28 mouse cellular contexts compared by ENCODE assay signal in the genomic region with DNA sequence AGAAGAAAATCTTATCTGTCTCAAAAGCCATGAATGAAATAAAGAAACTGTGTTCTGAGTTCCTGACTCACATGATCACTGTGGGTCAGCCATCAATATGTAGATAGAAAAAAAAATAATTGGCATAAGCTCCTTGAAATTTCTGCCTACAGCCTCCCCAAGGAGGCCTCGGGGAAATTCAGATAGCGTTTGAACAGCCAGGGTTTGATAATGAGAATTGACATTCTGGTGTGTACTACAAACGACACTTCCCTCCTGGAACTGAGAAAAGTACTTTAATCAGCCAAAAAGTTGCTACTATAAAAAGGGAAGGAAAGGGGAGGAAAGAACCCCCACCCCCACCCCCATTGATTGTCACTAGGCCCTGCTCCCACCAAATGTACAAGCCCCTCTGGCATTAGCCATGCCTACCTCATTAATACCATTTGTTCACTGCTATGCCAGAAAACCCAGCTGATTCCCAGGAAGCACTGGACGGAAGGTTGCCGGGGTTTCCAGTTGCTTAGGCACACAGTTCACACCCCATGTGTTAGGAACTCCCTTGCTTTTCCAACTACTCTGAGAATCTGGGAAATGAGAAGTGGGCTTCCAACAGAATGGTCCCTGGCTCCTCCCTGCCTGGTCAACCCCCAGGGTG.
DNase-seq lines count a peak whose midpoint lies in the region; ATAC-seq and TF ChIP-seq lines count a peak whose summit lies in the region.
"Had no signal": no experiment of that assay in that cellular context is flagged by ENCODE, and none has a peak within 500 bp of the region (broad histone marks: within the 10 kb centered on the region; RNA-seq: fewer than 3 reads in every experiment).

No protein-coding gene starts in this region.

- H3K27me3 ChIP-seq in heart, embryonic 12.5 days (replicated peaks), result no peaks in the 10 kb centered on the region
- no peaks in the 10 kb centered on the region for H3K27me3 ChIP-seq in midbrain, embryonic 11.5 days (ENCODE audit: control insufficient read depth, insufficient read depth, low read length)
- no peaks in the 10 kb centered on the region for H3K27me3 ChIP-seq in midbrain, embryonic 10.5 days (ENCODE audit: low read depth, poor library complexity, severe bottlenecking)
- no peaks in the 10 kb centered on the region for H3K27me3 ChIP-seq in hindbrain, postnatal 0 days (ENCODE audit: insufficient read depth, low read length)
- no peaks in the 10 kb centered on the region for H3K27me3 ChIP-seq in midbrain, postnatal 0 days (ENCODE audit: insufficient read depth, low read length)
- H3K27me3 ChIP-seq in embryonic facial prominence, embryonic 10.5 days (replicated peaks; ENCODE audit: low read depth, poor library complexity, severe bottlenecking), result no peaks in the 10 kb centered on the region
- H3K27me3 ChIP-seq: embryonic facial prominence, embryonic 13.5 days; intestine, embryonic 15.5 days; limb, embryonic 13.5 days; liver, embryonic 12.5 days; neural tube, embryonic 12.5 days; stomach, embryonic 15.5 days had no signal

- no peak for ATAC-seq in heart, embryonic 12.5 days (ENCODE audit: insufficient number of reproducible peaks, low FRiP score)
- 0 out of 2 replicates have a peak, but pooled peaks have one; percentile 22 for ATAC-seq in midbrain, embryonic 11.5 days (ENCODE audit: low FRiP score)
- peak; percentile 73 for ATAC-seq in hindbrain, postnatal 0 days
- ATAC-seq in midbrain, postnatal 0 days (ENCODE audit: low FRiP score), result peak; percentile 45; the same call in 1 of the 2 replicates
- ATAC-seq: CD4-positive, CD25-positive, alpha-beta regulatory T cell, adult 4 months; intestine, embryonic 15.5 days; liver, embryonic 12.5 days had no signal

- no peaks in the 10 kb centered on the region for H3K36me3 ChIP-seq in heart, embryonic 12.5 days
- no peaks in the 10 kb centered on the region for H3K36me3 ChIP-seq in midbrain, embryonic 11.5 days (ENCODE audit: control insufficient read depth, insufficient read depth, low read length)
- no peaks in the 10 kb centered on the region for H3K36me3 ChIP-seq in midbrain, embryonic 10.5 days
- no peaks in the 10 kb centered on the region for H3K36me3 ChIP-seq in hindbrain, postnatal 0 days (ENCODE audit: insufficient read depth, low read length)
- H3K36me3 ChIP-seq in midbrain, postnatal 0 days (ENCODE audit: insufficient read depth, low read length), result no peaks in the 10 kb centered on the region
- H3K36me3 ChIP-seq in embryonic facial prominence, embryonic 10.5 days (replicated peaks), result no peaks in the 10 kb centered on the region
- H3K36me3 ChIP-seq: embryonic facial prominence, embryonic 13.5 days; intestine, embryonic 15.5 days; limb, embryonic 13.5 days; liver, embryonic 12.5 days; neural tube, embryonic 12.5 days; stomach, embryonic 15.5 days had no signal

- H3K4me1 ChIP-seq in heart, embryonic 12.5 days (replicated peaks), result peaks cover 14% of the 10 kb centered on the region
- peaks cover 3% of the 10 kb centered on the region; the same call in 1 of the 2 replicates for H3K4me1 ChIP-seq in midbrain, embryonic 11.5 days (ENCODE audit: control insufficient read depth, insufficient read depth, low read length)
- peaks cover 26% of the 10 kb centered on the region for H3K4me1 ChIP-seq in midbrain, embryonic 10.5 days
- H3K4me1 ChIP-seq in hindbrain, postnatal 0 days (ENCODE audit: insufficient read depth, low read length), result peaks cover 13% of the 10 kb centered on the region; the same call in 1 of the 2 replicates
- peaks cover 8% of the 10 kb centered on the region; the same call in 1 of the 2 replicates for H3K4me1 ChIP-seq in midbrain, postnatal 0 days (ENCODE audit: insufficient read depth, low read length)
- peaks cover 15% of the 10 kb centered on the region for H3K4me1 ChIP-seq in embryonic facial prominence, embryonic 10.5 days
- H3K4me1 ChIP-seq: embryonic facial prominence, embryonic 13.5 days; intestine, embryonic 15.5 days; liver, embryonic 12.5 days; neural tube, embryonic 12.5 days; stomach, embryonic 15.5 days had no signal

- H3K9me3 ChIP-seq in heart, embryonic 12.5 days (replicated peaks), result peaks cover 4% of the 10 kb centered on the region; the same call in 1 of the 2 replicates
- peaks cover 3% of the 10 kb centered on the region; the same call in 1 of the 2 replicates for H3K9me3 ChIP-seq in midbrain, embryonic 11.5 days (ENCODE audit: control insufficient read depth, low read length)
- peaks cover 5% of the 10 kb centered on the region; the same call in 1 of the 2 replicates for H3K9me3 ChIP-seq in midbrain, embryonic 10.5 days (replicated peaks)
- 0 out of 2 replicates have a peak, but pooled peaks cover 4% of the 10 kb centered on the region for H3K9me3 ChIP-seq in hindbrain, postnatal 0 days (ENCODE audit: low read length)
- H3K9me3 ChIP-seq in midbrain, postnatal 0 days (ENCODE audit: low read length), result 0 out of 2 replicates have a peak, but pooled peaks cover 7% of the 10 kb centered on the region
- H3K9me3 ChIP-seq in embryonic facial prominence, embryonic 10.5 days, result 0 out of 2 replicates have a peak, but pooled peaks cover 4% of the 10 kb centered on the region
- H3K9me3 ChIP-seq: intestine, embryonic 15.5 days; megakaryocyte, embryonic 14.5 days; stomach, embryonic 15.5 days had no signal

- no peak for TF ChIP-seq CTCF in hindbrain, postnatal 0 days (IDR thresholded peaks at IDR 0.05; ENCODE audit: low read depth)
- no peak for TF ChIP-seq CTCF in midbrain, postnatal 0 days (IDR thresholded peaks at IDR 0.05)

- H3K27ac ChIP-seq in heart, embryonic 12.5 days (ENCODE audit: poor library complexity, severe bottlenecking), result no peak overlapping the region
- H3K27ac ChIP-seq in midbrain, embryonic 11.5 days (ENCODE audit: low read depth, low read length), result no peak overlapping the region
- no peak overlapping the region for H3K27ac ChIP-seq in midbrain, embryonic 10.5 days (replicated peaks)
- no peak overlapping the region; the same call in 1 of the 2 replicates for H3K27ac ChIP-seq in hindbrain, postnatal 0 days
- 0 out of 2 replicates have a peak overlapping the region, but pooled peaks have one; percentile 43 for H3K27ac ChIP-seq in midbrain, postnatal 0 days (ENCODE audit: low read depth, low read length)
- no peak overlapping the region for H3K27ac ChIP-seq in embryonic facial prominence, embryonic 10.5 days (replicated peaks)
- H3K27ac ChIP-seq: embryonic facial prominence, embryonic 13.5 days; gastrocnemius, adult 2 months; intestine, embryonic 15.5 days; limb, embryonic 13.5 days; liver, embryonic 12.5 days; neural tube, embryonic 12.5 days; stomach, embryonic 15.5 days had no signal

- H3K4me3 ChIP-seq in heart, embryonic 12.5 days, result no peak overlapping the region
- H3K4me3 ChIP-seq in midbrain, embryonic 11.5 days (ENCODE audit: low read depth, low read length), result no peak overlapping the region
- H3K4me3 ChIP-seq in midbrain, embryonic 10.5 days, result no peak overlapping the region
- H3K4me3 ChIP-seq in hindbrain, postnatal 0 days (ENCODE audit: low read length), result no peak overlapping the region
- H3K4me3 ChIP-seq in midbrain, postnatal 0 days (ENCODE audit: low read depth, low read length), result no peak overlapping the region
- H3K4me3 ChIP-seq in embryonic facial prominence, embryonic 10.5 days, result no peak overlapping the region
- H3K4me3 ChIP-seq: embryonic facial prominence, embryonic 13.5 days; erythroblast, embryonic 14.5 days; gastrocnemius, adult 2 months; intestine, embryonic 15.5 days; limb, embryonic 13.5 days; liver, embryonic 12.5 days; megakaryocyte, embryonic 14.5 days; neural tube, embryonic 12.5 days; stomach, embryonic 15.5 days had no signal

- H3K9ac ChIP-seq in heart, embryonic 12.5 days, result no peak overlapping the region
- no peak overlapping the region for H3K9ac ChIP-seq in midbrain, embryonic 11.5 days (ENCODE audit: low read length)
- H3K9ac ChIP-seq in hindbrain, postnatal 0 days (replicated peaks; ENCODE audit: low read length), result no peak overlapping the region
- H3K9ac ChIP-seq in midbrain, postnatal 0 days (replicated peaks; ENCODE audit: low read length, poor library complexity, severe bottlenecking), result no peak overlapping the region
- H3K9ac ChIP-seq: embryonic facial prominence, embryonic 13.5 days; intestine, embryonic 15.5 days; limb, embryonic 13.5 days; liver, embryonic 12.5 days; neural tube, embryonic 12.5 days; stomach, embryonic 15.5 days had no signal

- no peak overlapping the region for H3K4me2 ChIP-seq in heart, embryonic 12.5 days
- no peak overlapping the region for H3K4me2 ChIP-seq in midbrain, embryonic 11.5 days
- H3K4me2 ChIP-seq in hindbrain, postnatal 0 days (ENCODE audit: low read depth, low read length), result no peak overlapping the region
- no peak overlapping the region for H3K4me2 ChIP-seq in midbrain, postnatal 0 days (ENCODE audit: low read depth, low read length, poor library complexity, severe bottlenecking)
- H3K4me2 ChIP-seq: embryonic facial prominence, embryonic 13.5 days; intestine, embryonic 15.5 days; limb, embryonic 13.5 days; liver, embryonic 12.5 days; neural tube, embryonic 12.5 days; stomach, embryonic 15.5 days had no signal

- DNase-seq in heart, adult 11 months, result peak; percentile 74
- peak; percentile 84 for DNase-seq in midbrain, embryonic 11.5 days (ENCODE audit: low spot score, missing footprints)
- no peak for DNase-seq in midbrain, embryonic 10.5 days (ENCODE audit: low spot score)
- peak; percentile 71 for DNase-seq in hindbrain, postnatal 0 days (ENCODE audit: low spot score)
- DNase-seq in midbrain, postnatal 0 days (ENCODE audit: low spot score), result peak; percentile 79
- DNase-seq in embryonic facial prominence, embryonic 10.5 days (ENCODE audit: low spot score), result no peak
- DNase-seq in right cerebral cortex, adult 18-20 months, result no peak
- DNase-seq: adrenal gland, postnatal 25 days; cerebellum, postnatal 25 days; gastrocnemius, adult 2 months; heart, postnatal 4 days; kidney, adult 9 months; kidney, postnatal 14 days; layer of hippocampus, postnatal 36 days; lung, adult 2 months; lung, postnatal 36 days; right cerebral cortex, postnatal 4 days; thymus, postnatal 36 days had no signal

- 41% methylated on average over 5 of the region's 5 CpGs for WGBS in heart, embryonic 12.5 days
- WGBS in midbrain, embryonic 11.5 days, result 54% methylated on average over 5 of the region's 5 CpGs
- 58% methylated on average over 5 of the region's 5 CpGs for WGBS in midbrain, embryonic 10.5 days
- WGBS in hindbrain, postnatal 0 days, result 8% methylated on average over 5 of the region's 5 CpGs
- 8% methylated on average over 5 of the region's 5 CpGs for WGBS in midbrain, postnatal 0 days
- WGBS in embryonic facial prominence, embryonic 10.5 days, result 58% methylated on average over 5 of the region's 5 CpGs

Comparison
In these comparisons a context has a peak if more than half of its experiments do, and no peak if none do; other contexts are left out.
1. DNase-seq: peak in heart, adult 11 months (single experiment), midbrain, embryonic 11.5 days (single experiment), hindbrain, postnatal 0 days (single experiment) and midbrain, postnatal 0 days (single experiment); none in midbrain, embryonic 10.5 days (single experiment), embryonic facial prominence, embryonic 10.5 days (single experiment) and right cerebral cortex, adult 18-20 months (single experiment).